Mouse (Mus musculus) stomach, embryonic 15.5 days (tissue): ENCODE data around the gene Cacna1g. TPM values are rescaled to one million over a fixed set of nuclear protein-coding genes. Genes with fewer than 3 reads are reported as not detected.

ENCODE experiments used
- ATAC-seq: fragments of 200-750 bp; cut with Nextera tagmentation; 2 replicates; pipeline ENCODE4 v1.8.0; 2017; ENCODE audit warnings: low read depth, moderate number of reproducible peaks, moderate TSS enrichment; ENCODE audit not compliant: insufficient read depth, low FRiP score
- H3K27ac ChIP-seq: fragments of 300-500 bp; sonication (generic); 2 replicates; pipeline ENCODE4 v1.5.1; 2015; ENCODE audit warnings: mild to moderate bottlenecking, inconsistent platforms
- H3K27me3 ChIP-seq: fragments of 300-500 bp; sonication (generic); replicated peaks from 2 replicates; pipeline ENCODE4 v1.6.1; 2015; ENCODE audit warnings: inconsistent platforms
- H3K36me3 ChIP-seq: fragments of 300-500 bp; sonication (generic); 2 replicates; pipeline ENCODE4 v1.6.1; 2015; ENCODE audit warnings: inconsistent platforms
- H3K4me1 ChIP-seq: fragments of 300-500 bp; sonication (generic); 2 replicates; pipeline ENCODE4 v1.6.1; 2015; ENCODE audit warnings: inconsistent platforms
- H3K4me2 ChIP-seq: fragments of 300-500 bp; sonication (generic); 2 replicates; pipeline ENCODE4 v1.6.1; 2015; ENCODE audit warnings: mild to moderate bottlenecking, inconsistent platforms
- H3K4me3 ChIP-seq: fragments of 300-500 bp; sonication (generic); replicated peaks from 2 replicates; pipeline ENCODE4 v1.5.1; 2015; ENCODE audit warnings: inconsistent platforms
- H3K9ac ChIP-seq: fragments of 300-500 bp; sonication (generic); 2 replicates; pipeline ENCODE4 v1.6.1; 2015; ENCODE audit warnings: inconsistent platforms
- H3K9me3 ChIP-seq: fragments of 300-500 bp; sonication (generic); 2 replicates; pipeline ENCODE4 v1.6.1; 2016; ENCODE audit warnings: inconsistent platforms
- WGBS: fragments of 180-500 bp; shearing (Covaris S2); methylation state at CpG from one replicate; pipeline ENCODE4 v1.1.7; 2015; 5-methylcytosine and 5-hydroxymethylcytosine counted together
- polyA plus RNA-seq: library from polyadenylated mRNA; unstranded; fragments of >200 nt; fragmentation: Nextera tagmentation; extraction: Ambion mirVana; gene quantifications from 2 replicates; pipeline ENCODE4 v1.2.1, GENCODE M21; 2015

The Cacna1g gene
- polyA plus RNA-seq, 1 experiment from 2014 or later = 8.3 TPM

DNA sequence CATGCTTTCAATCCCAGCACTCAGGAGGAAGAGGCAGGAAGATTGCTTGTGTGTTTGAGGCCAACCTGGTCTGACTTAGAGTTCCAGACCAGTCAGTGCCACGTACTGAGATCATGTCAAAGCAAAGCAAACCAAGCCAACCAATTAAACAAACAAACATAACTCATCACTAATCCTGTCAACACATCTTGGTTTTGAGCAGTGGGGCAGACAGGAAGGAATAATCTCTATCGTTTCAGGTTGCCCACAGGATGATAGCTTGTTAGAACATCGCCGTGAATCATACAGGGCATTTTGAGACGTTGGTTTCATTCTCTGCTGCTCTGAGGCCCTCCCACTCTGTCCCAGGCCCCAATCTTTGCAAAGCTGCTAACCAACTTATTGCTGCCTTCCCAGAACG, 104.0 kb downstream of the Cacna1g start:
- Histone ChIP-seq H3K9ac (no peak overlapping the region), H3K4me2 (no peak overlapping the region), H3K36me3 (no peaks in the 10 kb centered on the region), H3K4me3 (no peak overlapping the region), H3K9me3 (no peaks in the 10 kb centered on the region), H3K4me1 (peaks cover 7% of the 10 kb centered on the region), H3K27ac (no peak overlapping the region), H3K27me3 (no peaks in the 10 kb centered on the region)
- ATAC-seq = no peak
- 73% methylated on average over 6 of the region's 6 CpGs for WGBS

- Histone ChIP-seq H3K36me3 (no peaks in the 10 kb centered on the region), H3K27me3 (no peaks in the 10 kb centered on the region), H3K4me3 (no peak overlapping the region), H3K27ac (no peak overlapping the region), H3K4me2 (no peak overlapping the region), H3K4me1 (no peaks in the 10 kb centered on the region; the same call in 1 of the 2 replicates), H3K9ac (no peak overlapping the region), H3K9me3 (no peaks in the 10 kb centered on the region)
- WGBS = 31% methylated on average over 3 of the region's 3 CpGs
- no peak; the same call in 1 of the 2 replicates for ATAC-seq
Observed at GRCm38 (mm10) chr11:94365340-94365739, 108.7 kb downstream of the Cacna1g start.

- peak overlapping the region; percentile 3; the same call in 1 of the 2 replicates for H3K27ac ChIP-seq
- H3K4me3 ChIP-seq = no peak overlapping the region
- no peaks in the 10 kb centered on the region for H3K27me3 ChIP-seq
- H3K9me3 ChIP-seq = no peaks in the 10 kb centered on the region
- no peaks in the 10 kb centered on the region for H3K36me3 ChIP-seq
- 66% methylated on average over 7 of the region's 7 CpGs for WGBS
- no peak for ATAC-seq
- no peak overlapping the region for H3K9ac ChIP-seq
- no peaks in the 10 kb centered on the region; the same call in 1 of the 2 replicates for H3K4me1 ChIP-seq
- H3K4me2 ChIP-seq = no peak overlapping the region
Observed at GRCm38 (mm10) chr11:94363690-94364089, 110.3 kb downstream of the Cacna1g start.

GRCm38 (mm10) chr11:94362101-94362500, 111.9 kb downstream of the Cacna1g start:
- Histone ChIP-seq H3K9me3 (no peaks in the 10 kb centered on the region), H3K27ac (no peak overlapping the region), H3K27me3 (no peaks in the 10 kb centered on the region), H3K9ac (no peak overlapping the region), H3K36me3 (no peaks in the 10 kb centered on the region), H3K4me1 (no peaks in the 10 kb centered on the region; the same call in 1 of the 2 replicates), H3K4me2 (no peak overlapping the region), H3K4me3 (no peak overlapping the region)
- ATAC-seq = no peak
- WGBS = 88% methylated on average over 5 of the region's 5 CpGs

GRCm38 (mm10) chr11:94361166-94361870, 112.7 kb downstream of the Cacna1g start:
- H3K9me3 ChIP-seq = no peaks in the 10 kb centered on the region
- H3K27me3 ChIP-seq = no peaks in the 10 kb centered on the region
- WGBS = 91% methylated on average over 14 of the region's 14 CpGs
- H3K4me3 ChIP-seq = no peak overlapping the region
- H3K36me3 ChIP-seq = no peaks in the 10 kb centered on the region
- no peak overlapping the region for H3K27ac ChIP-seq
- H3K9ac ChIP-seq = no peak overlapping the region
- no peak for ATAC-seq
- no peak overlapping the region for H3K4me2 ChIP-seq
- no peaks in the 10 kb centered on the region; the same call in 1 of the 2 replicates for H3K4me1 ChIP-seq

- ATAC-seq = no peak
- no peaks in the 10 kb centered on the region for H3K27me3 ChIP-seq
- 92% methylated on average over 12 of the region's 12 CpGs for WGBS
Observed at GRCm38 (mm10) chr11:94359168-94359567, 114.8 kb downstream of the Cacna1g start.

More at GRCm38 (mm10) chr11:94359168-94359567, 114.8 kb downstream of the Cacna1g start:
- Histone ChIP-seq H3K9me3 (no peaks in the 10 kb centered on the region), H3K4me3 (no peak overlapping the region), H3K4me1 (no peaks in the 10 kb centered on the region), H3K36me3 (no peaks in the 10 kb centered on the region), H3K27ac (no peak overlapping the region), H3K9ac (no peak overlapping the region), H3K4me2 (no peak overlapping the region)

Other genes starting within 250 kb of the Cacna1g start
- 2.7 and 2.9 TPM in 2 replicates for gene Wfikkn2, start 228.2 kb downstream of the Cacna1g start, polyA plus RNA-seq
- 6.4 and 10.9 TPM in 2 replicates for gene Gm21885, start 192.3 kb downstream of the Cacna1g start, polyA plus RNA-seq
- 116 TPM in 2 replicates for gene Luc7l3, start 152.2 kb downstream of the Cacna1g start, polyA plus RNA-seq
- 24.2 and 27.3 TPM in 2 replicates for gene Ankrd40, start 146.2 kb downstream of the Cacna1g start, polyA plus RNA-seq
- 6.6 and 7.7 TPM in 2 replicates for gene Abcc3, start 81.2 kb downstream of the Cacna1g start, polyA plus RNA-seq
- gene Spata20, start 12.0 kb upstream of the Cacna1g start, polyA plus RNA-seq = 0.17 and 0.45 TPM in 2 replicates
- 12.0 and 12.4 TPM in 2 replicates for gene Epn3, start 25.8 kb upstream of the Cacna1g start, polyA plus RNA-seq
- 1.9 and 2.7 TPM in 2 replicates for gene Mycbpap, start 47.5 kb upstream of the Cacna1g start, polyA plus RNA-seq
- gene Rsad1, start 75.1 kb upstream of the Cacna1g start, polyA plus RNA-seq = 3.5 and 4.0 TPM in 2 replicates
- gene Chad, start 90.8 kb upstream of the Cacna1g start, polyA plus RNA-seq = 7.3 and 7.7 TPM in 2 replicates
- gene Acsf2, start 127.7 kb upstream of the Cacna1g start, polyA plus RNA-seq = 4.4 and 6.4 TPM in 2 replicates
- 223 and 264 TPM in 2 replicates for gene Lrrc59, start 155.6 kb upstream of the Cacna1g start, polyA plus RNA-seq
- gene Mrpl27, start 179.6 kb upstream of the Cacna1g start, polyA plus RNA-seq = 136 and 150 TPM in 2 replicates
- gene Eme1, start 179.8 kb upstream of the Cacna1g start, polyA plus RNA-seq = 16.6 and 17.6 TPM in 2 replicates
- gene Xylt2, start 203.3 kb upstream of the Cacna1g start, polyA plus RNA-seq = 19.3 and 20.3 TPM in 2 replicates
- gene Gm11541, start 230.3 kb upstream of the Cacna1g start, polyA plus RNA-seq = 0.74 and 1.2 TPM in 2 replicates